Mouse (Mus musculus) liver, adult 2 months (tissue): ENCODE data around the gene Gm45021.

Experiments used
- CTCF ChIP-seq: fragments of 200-500 bp; IDR thresholded peaks from 2 replicates; pipeline ENCODE4 v1.5.1; 2011; ENCODE audit warnings: low read depth, low read length, control low read depth
- POLR2A ChIP-seq: fragments of 200-500 bp; IDR thresholded peaks from 2 replicates; pipeline ENCODE4 v1.6.1; 2011; ENCODE audit warnings: low read length, control low read depth; ENCODE audit not compliant: insufficient read depth; ENCODE audit errors: extremely low read depth

GRCm38 (mm10) chr6:48555104-48555890, 34.1 kb upstream of the Gm45021 start:
- TF ChIP-seq CTCF (no peak), POLR2A (no peak)
